ENCODE assay signal across 9 mouse cellular contexts in genomic region chr17:78454189-78454977, GRCm38 (mm10). TPM values are rescaled to one million over a fixed set of nuclear protein-coding genes. Genes with fewer than 3 reads are reported as not detected.
DNase-seq lines count a peak whose midpoint lies in the region; ATAC-seq and TF ChIP-seq lines count a peak whose summit lies in the region.
"Had no signal": no experiment of that assay in that cellular context is flagged by ENCODE, and none has a peak within 500 bp of the region (broad histone marks: within the 10 kb centered on the region; RNA-seq: fewer than 3 reads in every experiment).

No protein-coding gene starts in this region.

- H3K9ac ChIP-seq in lung, postnatal 0 days (replicated peaks; ENCODE audit: low read depth), result no peak overlapping the region
- H3K9ac ChIP-seq in neural tube, embryonic 15.5 days (replicated peaks), result no peak overlapping the region

- no peak for ATAC-seq in lung, postnatal 0 days
- peak; percentile 75 for ATAC-seq in neural tube, embryonic 15.5 days (ENCODE audit: low FRiP score)

- H3K36me3 ChIP-seq in lung, postnatal 0 days (ENCODE audit: insufficient read depth, low read length), result no peaks in the 10 kb centered on the region
- H3K36me3 ChIP-seq in neural tube, embryonic 15.5 days, result no peaks in the 10 kb centered on the region

- no peak for TF ChIP-seq CTCF in lung, postnatal 0 days (IDR thresholded peaks at IDR 0.05)

- H3K9me3 ChIP-seq in lung, postnatal 0 days (ENCODE audit: low read length), result no peaks in the 10 kb centered on the region
- no peaks in the 10 kb centered on the region for H3K9me3 ChIP-seq in neural tube, embryonic 15.5 days (replicated peaks)

- DNase-seq in gastrocnemius, adult 18-20 months (ENCODE audit: low spot score), result peak; percentile 36
- no peak for DNase-seq in gastrocnemius, postnatal 25 days
- DNase-seq in lung, postnatal 10 days, result peak; percentile 28
- no peak for DNase-seq in lung, postnatal 0 days (ENCODE audit: low spot score)
- peak; percentile 62 for DNase-seq in heart, postnatal 4 days
- no peak for DNase-seq in cerebellum, adult 11 months
- DNase-seq in thymus, postnatal 14 days, result no peak

- 78% methylated on average over 21 of the region's 21 CpGs for WGBS in lung, postnatal 0 days
- 61% methylated on average over 21 of the region's 21 CpGs for WGBS in neural tube, embryonic 15.5 days

- no peak overlapping the region for H3K27ac ChIP-seq in lung, postnatal 0 days (ENCODE audit: low read length)
- H3K27ac ChIP-seq in neural tube, embryonic 15.5 days (replicated peaks), result no peak overlapping the region

- no peak for TF ChIP-seq EP300 in lung, postnatal 0 days (IDR thresholded peaks at IDR 0.05)

- H3K4me3 ChIP-seq in lung, postnatal 0 days (ENCODE audit: low read depth, low read length), result no peak overlapping the region
- H3K4me3 ChIP-seq in neural tube, embryonic 15.5 days (replicated peaks), result peak overlapping the region; percentile 16

- no peaks in the 10 kb centered on the region for H3K27me3 ChIP-seq in lung, postnatal 0 days (replicated peaks; ENCODE audit: insufficient read depth, low read length)
- no peaks in the 10 kb centered on the region for H3K27me3 ChIP-seq in neural tube, embryonic 15.5 days (replicated peaks)

- no peaks in the 10 kb centered on the region for H3K4me1 ChIP-seq in lung, postnatal 0 days (ENCODE audit: insufficient read depth, low read depth, low read length)
- H3K4me1 ChIP-seq in neural tube, embryonic 15.5 days, result peaks cover 8% of the 10 kb centered on the region; the same call in 1 of the 2 replicates

- no peak overlapping the region for H3K4me2 ChIP-seq in lung, postnatal 0 days (replicated peaks; ENCODE audit: low read depth, low read length)
- H3K4me2 ChIP-seq in neural tube, embryonic 15.5 days, result peak overlapping the region; percentile 44

RNA-seq across cellular contexts. Expression of gene Fez2, which starts 36.4 kb away (rescaled TPM):
- total RNA-seq in gastrocnemius, adult 18-20 months (2021), result 10 to 100 TPM; 61.0 to 76.7 TPM
- total RNA-seq in gastrocnemius, postnatal 25 days (2021), result 10 to 100 TPM; 52.0 to 62.7 TPM
- polyA plus RNA-seq in lung, postnatal 0 days (2015; fragmentation: Nextera tagmentation; extraction: Ambion mirVana), result 39.2 and 39.6 TPM in 2 replicates
- 10 to 100 TPM; 81.9 to 84.0 TPM for total RNA-seq in heart, postnatal 4 days (2021)
- 55.8 and 63.6 TPM in 2 replicates for polyA plus RNA-seq in neural tube, embryonic 15.5 days (2015; fragmentation: Nextera tagmentation; extraction: Ambion mirVana)

RNA-seq across cellular contexts. Expression of gene Vit, which starts 53.5 kb away (rescaled TPM):
- 1 to 10 TPM in 1 of 2 experiments, under 1 TPM in 1; 0.98 to 2.5 TPM for total RNA-seq in gastrocnemius, adult 18-20 months (2021)
- total RNA-seq in gastrocnemius, postnatal 25 days (2021), result 1 to 10 TPM; 1.8 TPM
- polyA plus RNA-seq in lung, postnatal 0 days (2015; fragmentation: Nextera tagmentation; extraction: Ambion mirVana), result 0.69 TPM in 2 replicates
- under 1 TPM; 0.50 to 0.57 TPM for total RNA-seq in heart, postnatal 4 days (2021)
- 9.6 and 10.3 TPM in 2 replicates for polyA plus RNA-seq in neural tube, embryonic 15.5 days (2015; fragmentation: Nextera tagmentation; extraction: Ambion mirVana)
- polyA plus RNA-seq: liver, adult 2 months had no signal

Comparison
In these comparisons a context has a peak if more than half of its experiments do, and no peak if none do; other contexts are left out.
1. DNase-seq: peak in gastrocnemius, adult 18-20 months (single experiment), lung, postnatal 10 days (single experiment) and heart, postnatal 4 days (single experiment); none in gastrocnemius, postnatal 25 days (single experiment), lung, postnatal 0 days (single experiment), cerebellum, adult 11 months (single experiment) and thymus, postnatal 14 days (single experiment).